Mouse (Mus musculus): ENCODE measurements around the gene Nucks1. TPM values are rescaled to one million over a fixed set of nuclear protein-coding genes. Genes with fewer than 3 reads are reported as not detected.
"Not testable (repeated sequence)": the region's sequence is repeated elsewhere in the genome, so short reads cannot be mapped to it uniquely, and the experiment has no call there.

The Nucks1 gene
- polyA plus RNA-seq, 1 experiment from 2014 or later, result 62.9 TPM

DNA sequence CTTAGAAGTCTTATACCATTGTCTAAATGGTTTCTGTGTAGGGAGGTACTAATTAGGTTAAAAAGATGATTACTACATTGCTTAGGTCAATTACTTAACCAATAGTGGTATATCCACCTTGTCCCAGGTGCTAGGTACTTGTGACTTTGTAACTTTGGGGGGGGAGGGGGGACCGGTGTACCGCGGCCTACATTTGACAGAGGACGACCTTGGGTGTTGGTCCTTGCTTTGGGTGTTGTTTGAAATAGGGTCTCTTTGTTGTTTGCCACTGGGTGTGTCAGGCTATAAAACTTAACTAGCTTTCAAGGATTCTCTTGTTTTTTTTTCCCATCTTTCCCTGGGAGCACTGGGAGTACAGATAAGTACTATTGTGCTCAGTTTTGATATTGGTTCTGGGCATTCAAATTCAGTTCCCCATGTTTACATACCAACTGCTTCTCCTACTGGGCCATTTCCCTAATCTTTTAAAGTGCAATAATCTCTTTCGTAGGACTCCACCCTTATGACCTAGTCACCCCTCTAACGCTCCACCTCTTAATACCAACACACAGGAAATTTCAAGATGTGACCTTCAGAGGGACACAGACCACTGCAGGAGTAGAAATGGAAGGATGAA, 20.2 kb upstream of the Nucks1 start:
- 77% methylated on average over 6 of the region's 6 CpGs for WGBS
- ATAC-seq (replicated peaks), result no peak
- Histone ChIP-seq H3K36me3 (no peaks in the 10 kb centered on the region), H3K4me2 (replicated peaks) (no peak overlapping the region), H3K4me1 (peaks cover 9% of the 10 kb centered on the region; the same call in 1 of the 2 replicates), H3K9ac (replicated peaks) (no peak overlapping the region), H3K27me3 (no peaks in the 10 kb centered on the region), H3K27ac (replicated peaks) (no peak overlapping the region), H3K4me3 (no peak overlapping the region), H3K9me3 (no peaks in the 10 kb centered on the region)

DNA sequence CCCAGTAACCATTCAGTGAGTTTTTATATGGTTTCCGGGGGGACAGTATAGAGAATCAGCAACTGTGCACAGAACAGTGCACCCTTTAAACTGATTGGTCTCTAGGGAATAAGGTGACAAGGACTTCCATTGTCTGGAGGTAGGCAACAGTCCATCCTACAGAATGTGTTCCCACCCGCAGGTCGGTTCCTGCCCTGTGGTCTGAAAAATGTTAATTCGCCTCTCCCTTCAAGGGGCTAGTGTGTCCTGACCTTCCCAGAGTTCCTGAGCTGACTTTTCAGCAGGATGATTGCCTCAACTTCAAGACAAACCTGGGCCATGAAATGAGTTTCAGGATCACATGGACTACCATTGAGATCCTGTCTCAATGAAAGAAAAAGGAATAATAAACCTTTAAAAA, 18.9 kb upstream of the Nucks1 start:
- Histone ChIP-seq H3K9ac (replicated peaks) (no peak overlapping the region), H3K36me3 (no peaks in the 10 kb centered on the region), H3K27ac (replicated peaks) (no peak overlapping the region), H3K9me3 (no peaks in the 10 kb centered on the region), H3K27me3 (no peaks in the 10 kb centered on the region), H3K4me3 (no peak overlapping the region), H3K4me1 (0 out of 2 replicates have a peak, but pooled peaks cover 2% of the 10 kb centered on the region), H3K4me2 (replicated peaks) (no peak overlapping the region)
- ATAC-seq (replicated peaks), result no peak
- 74% methylated on average over 4 of the region's 4 CpGs for WGBS

DNA sequence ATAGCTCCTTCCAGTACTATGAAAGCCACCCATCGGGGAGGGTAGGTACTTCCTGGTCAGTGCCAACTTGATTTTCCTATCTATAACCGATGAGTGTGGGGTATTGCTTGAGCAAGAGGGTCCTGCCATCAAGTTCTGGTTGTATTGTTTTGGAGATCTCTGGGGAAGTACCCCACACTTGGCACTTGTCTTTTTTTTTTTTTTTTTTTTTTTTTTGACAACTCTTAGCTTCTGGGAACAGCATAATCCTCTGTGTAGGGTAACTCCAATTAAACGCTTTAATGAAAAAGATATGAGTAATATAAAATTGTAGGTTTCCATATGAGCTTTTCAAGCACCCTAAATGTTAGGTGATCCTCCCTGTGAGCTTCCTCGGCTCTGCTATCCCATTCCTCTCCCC, 7.7 kb upstream of the Nucks1 start:
- H3K36me3 ChIP-seq, result no peaks in the 10 kb centered on the region
- H3K9ac ChIP-seq (replicated peaks), result no peak overlapping the region
- 88% methylated on average over 4 of the region's 4 CpGs for WGBS
- H3K4me3 ChIP-seq, result no peak overlapping the region
- H3K27ac ChIP-seq (replicated peaks), result no peak overlapping the region
- H3K4me2 ChIP-seq (replicated peaks), result no peak overlapping the region
- H3K9me3 ChIP-seq, result no peaks in the 10 kb centered on the region
- H3K4me1 ChIP-seq, result no peaks in the 10 kb centered on the region
- peaks cover 8% of the 10 kb centered on the region; the same call in 1 of the 2 replicates for H3K27me3 ChIP-seq
- no peak for ATAC-seq (replicated peaks)

DNA sequence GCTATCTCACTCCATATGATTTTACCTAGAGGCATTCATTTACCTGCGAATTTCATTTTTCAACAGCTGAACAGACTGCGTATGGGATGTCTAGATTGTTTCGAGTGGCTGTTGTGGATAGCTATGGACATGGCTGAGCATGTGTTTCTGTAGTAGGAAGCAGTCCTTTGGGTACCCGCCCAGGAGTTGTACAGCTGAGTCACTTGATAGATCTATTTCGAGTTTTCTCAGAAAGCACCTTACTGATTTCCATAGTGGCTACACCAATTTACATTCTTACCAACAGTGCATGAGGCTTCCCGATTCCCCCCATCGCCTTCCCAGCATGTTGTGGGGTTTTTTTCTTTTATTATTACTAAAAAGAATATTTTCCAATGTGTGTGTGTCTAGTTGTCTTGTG, 7.1 kb upstream of the Nucks1 start:
- H3K4me2 ChIP-seq (replicated peaks), result no peak overlapping the region
- no peaks in the 10 kb centered on the region for H3K4me1 ChIP-seq
- H3K36me3 ChIP-seq, result no peaks in the 10 kb centered on the region
- H3K27ac ChIP-seq (replicated peaks), result no peak overlapping the region
- no peak overlapping the region for H3K9ac ChIP-seq (replicated peaks)
- no peaks in the 10 kb centered on the region for H3K9me3 ChIP-seq
- peaks cover 12% of the 10 kb centered on the region; the same call in 1 of the 2 replicates for H3K27me3 ChIP-seq
- ATAC-seq (replicated peaks), result no peak
- no peak overlapping the region for H3K4me3 ChIP-seq
- WGBS, result 92% methylated on average over 7 of the region's 7 CpGs

DNA sequence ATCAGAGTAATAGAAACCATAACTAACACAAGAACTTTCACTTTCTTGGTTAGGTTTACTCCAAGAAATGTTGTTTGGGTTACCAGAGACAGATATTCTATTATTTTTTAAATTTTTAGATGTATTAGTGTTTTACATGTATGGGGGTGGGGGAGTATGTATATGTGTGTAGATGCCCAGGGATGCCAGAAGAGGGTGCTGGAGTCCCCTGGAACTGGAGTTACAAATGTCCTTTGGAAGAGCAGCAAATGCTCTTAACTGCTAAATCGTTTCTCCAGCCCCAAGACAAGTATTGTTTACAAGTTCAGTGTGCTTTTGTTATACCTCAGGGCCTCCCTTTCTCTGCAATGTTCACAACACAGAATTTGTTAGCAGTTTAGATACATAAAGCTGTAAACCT, 4.8 kb upstream of the Nucks1 start:
- H3K4me3 ChIP-seq, result no peak overlapping the region
- H3K4me1 ChIP-seq, result 0 out of 2 replicates have a peak, but pooled peaks cover 2% of the 10 kb centered on the region
- H3K27me3 ChIP-seq, result peaks cover 9% of the 10 kb centered on the region; the same call in 1 of the 2 replicates
- WGBS, result 3% methylated on average over 1 of the region's 1 CpGs
- H3K27ac ChIP-seq (replicated peaks), result no peak overlapping the region
- no peak overlapping the region for H3K4me2 ChIP-seq (replicated peaks)
- no peaks in the 10 kb centered on the region for H3K36me3 ChIP-seq
- no peak for ATAC-seq (replicated peaks)
- no peak overlapping the region for H3K9ac ChIP-seq (replicated peaks)
- no peaks in the 10 kb centered on the region for H3K9me3 ChIP-seq

DNA sequence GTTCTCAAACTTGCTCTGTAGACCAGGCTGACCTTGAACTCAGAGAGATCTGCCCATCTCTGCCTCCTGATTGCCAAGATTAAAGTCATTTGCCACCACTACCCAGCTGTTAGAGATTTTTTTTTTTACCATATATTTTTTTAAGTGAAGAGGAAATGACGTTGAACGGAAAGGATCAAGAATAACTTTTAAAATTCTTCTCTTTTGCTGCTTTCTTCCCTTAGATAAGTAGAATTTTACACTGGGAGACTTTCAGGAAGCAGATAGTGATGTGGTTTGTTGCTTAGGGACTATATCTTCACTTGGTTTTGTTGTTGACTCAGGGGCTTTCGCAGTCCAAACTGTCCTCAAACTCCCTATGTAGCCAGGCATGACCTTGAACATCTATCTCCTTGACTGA, 1.9 kb upstream of the Nucks1 start:
- Histone ChIP-seq H3K9me3 (no peaks in the 10 kb centered on the region), H3K27me3 (peaks cover 9% of the 10 kb centered on the region; the same call in 1 of the 2 replicates), H3K4me2 (replicated peaks) (no peak overlapping the region), H3K27ac (replicated peaks) (no peak overlapping the region), H3K4me1 (peaks cover 17% of the 10 kb centered on the region), H3K4me3 (no peak overlapping the region), H3K36me3 (no peaks in the 10 kb centered on the region), H3K9ac (replicated peaks) (no peak overlapping the region)
- WGBS, result 93% methylated on average over 3 of the region's 3 CpGs
- ATAC-seq (replicated peaks), result no peak

DNA sequence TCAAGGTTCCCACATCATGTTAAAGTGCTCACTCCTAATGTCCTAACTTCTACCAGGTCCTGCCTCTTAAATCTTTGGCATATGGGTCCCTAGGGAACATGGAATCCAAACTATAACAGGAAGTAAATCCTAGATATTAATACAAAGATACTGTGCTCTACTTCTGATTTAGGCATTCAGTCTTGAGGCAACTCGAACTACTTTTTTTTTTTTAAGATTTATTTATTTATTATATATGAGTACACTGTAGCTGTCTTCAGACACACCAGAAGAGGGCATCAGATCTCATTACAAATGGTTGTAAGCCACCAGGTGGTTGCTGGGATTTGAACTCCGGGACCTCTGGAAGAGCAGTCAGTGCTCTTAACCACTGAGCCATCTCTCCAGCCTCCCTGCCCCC, 1.1 kb upstream of the Nucks1 start:
- peaks cover 18% of the 10 kb centered on the region for H3K4me1 ChIP-seq
- WGBS, result 98% methylated on average over 2 of the region's 2 CpGs
- not testable (repeated sequence) for H3K4me2 ChIP-seq (replicated peaks); H3K9ac ChIP-seq (replicated peaks); H3K9me3 ChIP-seq; ATAC-seq (replicated peaks); H3K4me3 ChIP-seq; H3K27ac ChIP-seq (replicated peaks); H3K27me3 ChIP-seq; H3K36me3 ChIP-seq

DNA sequence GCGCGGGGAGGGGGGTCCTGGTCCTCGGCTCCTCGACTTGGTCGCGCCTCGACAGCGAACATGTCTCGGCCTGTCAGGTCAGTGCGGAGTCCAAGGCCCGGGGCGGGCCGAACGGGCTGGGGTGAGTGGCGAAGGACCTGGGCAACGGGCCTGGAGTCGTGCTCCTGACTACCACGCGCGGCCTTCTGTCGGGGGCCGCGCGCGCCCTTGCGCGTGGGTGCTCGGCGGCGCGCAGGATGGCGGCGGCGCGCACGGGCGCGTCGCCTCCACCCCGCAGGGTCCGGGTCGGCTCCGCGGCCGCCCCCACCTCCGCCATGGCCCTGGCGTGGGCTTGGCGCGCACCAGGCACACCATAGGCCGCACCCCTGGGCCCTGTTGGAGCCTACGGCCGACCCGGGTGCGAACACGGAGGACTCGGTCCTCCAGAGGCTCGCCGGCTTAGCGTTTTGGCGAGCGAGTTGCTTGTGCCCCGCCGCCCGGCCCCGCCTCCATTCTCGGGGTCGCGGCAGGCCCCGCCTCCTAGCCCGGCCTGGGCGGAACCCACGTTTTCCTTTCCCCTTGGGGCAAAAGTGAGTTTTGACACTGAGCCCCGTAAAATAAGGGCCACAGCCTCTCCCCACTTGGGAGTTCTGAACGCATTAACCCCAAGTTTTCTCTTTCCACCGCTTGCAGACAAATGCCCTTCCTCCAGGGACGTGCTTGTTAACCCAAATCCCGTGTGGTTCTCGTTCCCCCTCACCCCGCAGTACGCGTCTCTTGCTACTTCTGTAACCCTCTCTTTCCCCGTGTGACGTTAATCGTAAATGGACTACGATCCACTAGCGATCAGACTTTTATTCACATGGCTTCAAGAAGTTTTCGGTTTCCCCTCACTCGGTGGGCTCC, 582 bp downstream of the Nucks1 start:
- H3K4me1 ChIP-seq, result peaks cover 20% of the 10 kb centered on the region
- WGBS, result under 1% methylated on average over 84 of the region's 88 CpGs
- ATAC-seq (replicated peaks), result peak; percentile 84

DNA sequence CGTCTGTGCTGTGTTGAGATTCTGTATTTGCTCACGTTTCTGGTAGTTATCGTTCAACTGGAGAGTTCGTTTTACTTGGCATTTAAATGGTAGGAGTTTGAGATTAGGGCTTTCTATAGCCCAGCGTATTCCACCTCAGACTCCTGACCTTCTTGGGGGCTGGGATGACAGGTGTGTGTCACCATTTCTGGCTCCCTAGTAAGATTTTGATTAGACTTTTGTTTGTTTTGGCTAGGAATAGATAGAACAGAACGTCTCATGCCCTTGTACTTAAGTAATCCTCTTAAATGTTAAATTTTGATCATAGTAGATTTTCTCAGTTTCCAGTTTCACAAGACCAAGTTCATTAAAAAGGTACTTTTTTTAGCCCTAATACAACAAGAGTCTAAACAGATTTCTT, 7.3 kb downstream of the Nucks1 start:
- Histone ChIP-seq H3K27me3 (no peaks in the 10 kb centered on the region), H3K9ac (replicated peaks) (no peak overlapping the region), H3K27ac (replicated peaks) (no peak overlapping the region), H3K4me3 (no peak overlapping the region), H3K36me3 (peaks cover 22% of the 10 kb centered on the region), H3K9me3 (no peaks in the 10 kb centered on the region), H3K4me2 (replicated peaks) (no peak overlapping the region), H3K4me1 (peaks cover 7% of the 10 kb centered on the region)
- 64% methylated on average over 6 of the region's 6 CpGs for WGBS
- no peak for ATAC-seq (replicated peaks)

More for the DNA sequence above, 582 bp downstream of the Nucks1 start:
- peak overlapping the region; percentile 95 for H3K9ac ChIP-seq (replicated peaks)
- peak overlapping the region; percentile 62 for H3K4me2 ChIP-seq (replicated peaks)
- H3K36me3 ChIP-seq, result no peaks in the 10 kb centered on the region
- H3K4me3 ChIP-seq, result peak overlapping the region; percentile 98
- H3K27me3 ChIP-seq, result peaks cover 9% of the 10 kb centered on the region; the same call in 1 of the 2 replicates
- no peaks in the 10 kb centered on the region for H3K9me3 ChIP-seq
- H3K27ac ChIP-seq (replicated peaks), result peak overlapping the region; percentile 97

DNA sequence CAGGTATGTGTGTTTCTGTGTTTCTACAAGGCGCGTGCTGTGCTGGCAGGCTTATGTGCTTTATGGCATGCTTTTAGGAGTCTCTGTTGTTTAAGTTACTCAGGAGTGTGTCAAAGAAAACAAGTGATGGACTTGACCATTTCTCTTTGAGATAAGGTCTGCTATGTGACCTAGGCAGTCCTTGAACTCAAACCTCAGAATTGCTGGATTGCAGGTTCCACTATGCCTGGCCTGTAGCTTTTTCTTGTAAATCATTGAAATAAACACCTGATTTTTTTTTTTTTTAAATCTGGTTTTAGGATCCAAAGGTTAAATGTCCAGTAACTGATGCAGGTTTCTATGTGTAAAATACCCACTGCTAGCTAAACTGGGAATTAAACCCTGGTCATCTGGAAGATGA, 8.7 kb downstream of the Nucks1 start:
- Histone ChIP-seq H3K4me1 (0 out of 2 replicates have a peak, but pooled peaks cover 2% of the 10 kb centered on the region), H3K36me3 (peaks cover 34% of the 10 kb centered on the region), H3K27me3 (no peaks in the 10 kb centered on the region), H3K4me2 (replicated peaks) (no peak overlapping the region), H3K27ac (replicated peaks) (no peak overlapping the region), H3K9me3 (no peaks in the 10 kb centered on the region), H3K9ac (replicated peaks) (no peak overlapping the region), H3K4me3 (no peak overlapping the region)
- 99% methylated on average over 2 of the region's 2 CpGs for WGBS
- ATAC-seq (replicated peaks), result no peak

DNA sequence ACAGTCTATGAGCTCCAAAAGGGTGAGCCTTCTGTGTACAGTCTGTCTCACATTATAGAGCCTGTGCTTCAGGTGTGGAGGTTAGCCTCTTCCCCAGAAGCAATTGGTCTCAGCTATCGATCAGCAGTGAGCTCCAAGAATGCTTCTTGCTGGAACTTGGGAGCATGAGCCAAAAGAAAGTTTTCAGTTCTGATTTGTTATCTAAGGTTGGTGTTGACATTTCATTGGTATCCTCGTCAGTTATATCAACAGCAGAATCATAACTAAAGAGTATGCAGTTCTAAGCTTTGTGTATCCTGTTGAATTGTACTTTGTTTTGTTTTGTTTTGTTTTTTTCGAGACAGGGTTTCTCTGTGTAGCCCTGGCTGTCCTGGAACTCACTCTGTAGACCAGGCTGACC, 11.8 kb downstream of the Nucks1 start:
- no peaks in the 10 kb centered on the region for H3K4me1 ChIP-seq
- H3K27ac ChIP-seq (replicated peaks), result no peak overlapping the region
- no peak overlapping the region for H3K4me2 ChIP-seq (replicated peaks)
- WGBS, result 90% methylated on average over 3 of the region's 3 CpGs
- H3K9me3 ChIP-seq, result no peaks in the 10 kb centered on the region
- ATAC-seq (replicated peaks), result no peak
- peaks cover 61% of the 10 kb centered on the region for H3K36me3 ChIP-seq
- no peaks in the 10 kb centered on the region for H3K27me3 ChIP-seq
- no peak overlapping the region for H3K9ac ChIP-seq (replicated peaks)
- no peak overlapping the region for H3K4me3 ChIP-seq

DNA sequence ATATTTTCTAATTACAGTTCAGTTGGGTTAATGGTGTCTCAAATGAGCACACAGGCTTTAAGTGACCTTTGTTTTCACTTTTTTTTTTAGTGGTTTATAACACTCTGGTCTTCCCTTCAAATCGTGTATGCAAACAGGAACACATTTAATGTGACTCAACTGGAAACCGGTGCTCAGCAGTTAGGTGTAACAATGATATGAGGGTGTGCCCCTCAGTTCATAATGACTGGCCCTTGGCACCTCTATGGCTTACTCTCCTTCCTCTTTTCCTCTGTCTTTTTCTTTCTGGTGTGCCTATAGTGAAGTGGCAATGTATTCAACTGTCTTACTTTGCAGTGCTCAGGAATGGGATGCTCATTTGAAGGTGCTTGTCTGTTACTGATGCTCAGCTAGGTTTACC, 23.1 kb downstream of the Nucks1 start:
- Histone ChIP-seq H3K36me3 (peaks cover 43% of the 10 kb centered on the region), H3K4me1 (no peaks in the 10 kb centered on the region), H3K9me3 (no peaks in the 10 kb centered on the region), H3K9ac (replicated peaks) (no peak overlapping the region), H3K4me2 (replicated peaks) (no peak overlapping the region), H3K27me3 (no peaks in the 10 kb centered on the region), H3K4me3 (no peak overlapping the region), H3K27ac (replicated peaks) (no peak overlapping the region)
- no peak for ATAC-seq (replicated peaks)
- 87% methylated on average over 2 of the region's 2 CpGs for WGBS

Measured in forebrain, embryonic 15.5 days (tissue).